Mouse (Mus musculus): Measurements from ENCODE around the gene Gm20816. TPM values are rescaled to one million over a fixed set of nuclear protein-coding genes. Genes with fewer than 3 reads are reported as not detected.
"Not testable (repeated sequence)": the region's sequence is repeated elsewhere in the genome, so short reads cannot be mapped to it uniquely, and the experiment has no call there.

Gm20816 gene
- not detected in 2 replicates for polyA plus RNA-seq (2015; fragmentation: Nextera tagmentation; extraction: Ambion mirVana)

GRCm38 (mm10) chrY:68537655-68538054, at the start of gene Gm20816:
Gene Gm20816 (plus strand): TSS chrY:68537955.
- H3K27ac ChIP-seq (replicated peaks); ATAC-seq (ENCODE audit: extremely low read depth, insufficient number of reproducible peaks, low FRiP score, low TSS enrichment); H3K9ac ChIP-seq; H3K36me3 ChIP-seq; H3K4me3 ChIP-seq; H3K4me2 ChIP-seq; H3K4me1 ChIP-seq; H3K27me3 ChIP-seq (replicated peaks); H3K9me3 ChIP-seq: not testable (repeated sequence)
- no CpG with 5 or more reads among the region's 3 CpGs for WGBS

Other genes starting within 250 kb of the Gm20816 start
- not detected in 2 replicates for gene Gm20937, start 243.1 kb upstream of the Gm20816 start, polyA plus RNA-seq (2015; fragmentation: Nextera tagmentation; extraction: Ambion mirVana)

Data from heart, embryonic 13.5 days (tissue).